18 mouse cellular contexts compared by ENCODE assay signal in genomic region chr12:103183057-103183456, GRCm38 (mm10). TPM values are rescaled to one million over a fixed set of nuclear protein-coding genes. Genes with fewer than 3 reads are reported as not detected.
A peak's percentile ranks its signal among the peaks of the same experiment; 100 is the strongest.
DNase-seq lines count a peak whose midpoint lies in the region; ATAC-seq and TF ChIP-seq lines count a peak whose summit lies in the region.
"Had no signal": no experiment of that assay in that cellular context is flagged by ENCODE, and none has a peak within 500 bp of the region (broad histone marks: within the 10 kb centered on the region; RNA-seq: fewer than 3 reads in every experiment).

No protein-coding gene starts in this region.

- no peak overlapping the region for H3K9ac ChIP-seq in kidney, embryonic 16.5 days (replicated peaks; ENCODE audit: low read length)
- no peak overlapping the region for H3K9ac ChIP-seq in liver, embryonic 15.5 days
- H3K9ac ChIP-seq in heart, adult 2 months (ENCODE audit: low read depth, low read length) = no peak overlapping the region
- H3K9ac ChIP-seq: heart, embryonic 13.5 days; limb, embryonic 13.5 days had no signal

- TF ChIP-seq POLR2A in heart, adult 2 months (IDR thresholded peaks at IDR 0.05; ENCODE audit: insufficient read depth, low read depth, low read length) = no peak

- H3K36me3 ChIP-seq in kidney, embryonic 16.5 days (ENCODE audit: insufficient read depth, low read length) = no peaks in the 10 kb centered on the region
- H3K36me3 ChIP-seq in embryonic facial prominence, embryonic 10.5 days (replicated peaks) = no peaks in the 10 kb centered on the region
- no peaks in the 10 kb centered on the region for H3K36me3 ChIP-seq in liver, embryonic 15.5 days (replicated peaks)
- no peaks in the 10 kb centered on the region for H3K36me3 ChIP-seq in heart, adult 2 months (ENCODE audit: control insufficient read depth, insufficient read depth, low read length)
- H3K36me3 ChIP-seq: heart, embryonic 13.5 days; limb, embryonic 13.5 days had no signal

- intact Hi-C loops in heart, adult 2 months (cut with DNase I) = no loop called here

- no peaks in the 10 kb centered on the region for H3K4me1 ChIP-seq in kidney, embryonic 16.5 days (ENCODE audit: insufficient read depth, low read length)
- H3K4me1 ChIP-seq in embryonic facial prominence, embryonic 10.5 days = peaks cover 6% of the 10 kb centered on the region
- H3K4me1 ChIP-seq in liver, embryonic 15.5 days (replicated peaks) = no peaks in the 10 kb centered on the region
- no peaks in the 10 kb centered on the region for H3K4me1 ChIP-seq in heart, adult 2 months (ENCODE audit: control insufficient read depth, insufficient read depth, low read length)
- H3K4me1 ChIP-seq: limb, embryonic 13.5 days had no signal

- no peaks in the 10 kb centered on the region for H3K79me2 ChIP-seq in heart, adult 2 months (replicated peaks; ENCODE audit: control insufficient read depth, insufficient read depth, low read length)

- H3K9me3 ChIP-seq in kidney, embryonic 16.5 days (ENCODE audit: low read length) = no peaks in the 10 kb centered on the region
- H3K9me3 ChIP-seq in embryonic facial prominence, embryonic 10.5 days = no peaks in the 10 kb centered on the region
- H3K9me3 ChIP-seq in liver, embryonic 15.5 days (replicated peaks) = no peaks in the 10 kb centered on the region
- H3K9me3 ChIP-seq: heart, embryonic 13.5 days; limb, embryonic 13.5 days had no signal

- ATAC-seq in kidney, embryonic 16.5 days (ENCODE audit: low FRiP score, low TSS enrichment) = 0 out of 2 replicates have a peak, but pooled peaks have one; percentile 46
- 0 out of 2 replicates have a peak, but pooled peaks have one; percentile 25 for ATAC-seq in liver, embryonic 15.5 days (ENCODE audit: insufficient read depth)
- ATAC-seq: hindbrain, postnatal 0 days had no signal

- no peak for DNase-seq in kidney, adult 8-10 months
- peak; percentile 61 for DNase-seq in ZHBTc4 (ENCODE audit: low read depth, low spot score)
- DNase-seq in embryonic facial prominence, embryonic 10.5 days (ENCODE audit: low spot score) = peak; percentile 43
- no peak for DNase-seq in heart, adult 2 months
- DNase-seq in testis, postnatal 10 days (ENCODE audit: low spot score) = no peak
- DNase-seq: adrenal gland, adult 8-10 months; cerebellum, postnatal 25 days; kidney, postnatal 25 days; right cerebral cortex, postnatal 25 days; thymus, postnatal 14 days had no signal

- no peak overlapping the region for H3K4me3 ChIP-seq in kidney, embryonic 16.5 days (ENCODE audit: low read length)
- H3K4me3 ChIP-seq in embryonic facial prominence, embryonic 10.5 days = peak overlapping the region; percentile 29; the same call in 1 of the 2 replicates
- no peak overlapping the region for H3K4me3 ChIP-seq in liver, embryonic 15.5 days (replicated peaks)
- no peak overlapping the region for H3K4me3 ChIP-seq in heart, adult 2 months
- H3K4me3 ChIP-seq: heart, embryonic 13.5 days; limb, embryonic 13.5 days; myocyte had no signal

- no peak overlapping the region for H3K4me2 ChIP-seq in kidney, embryonic 16.5 days (replicated peaks; ENCODE audit: low read depth, low read length)
- H3K4me2 ChIP-seq in liver, embryonic 15.5 days = no peak overlapping the region
- H3K4me2 ChIP-seq: heart, embryonic 13.5 days; limb, embryonic 13.5 days had no signal

- no peak for TF ChIP-seq CTCF in heart, adult 2 months (IDR thresholded peaks at IDR 0.05)

- no peak overlapping the region for H3K27ac ChIP-seq in kidney, embryonic 16.5 days (ENCODE audit: low read length)
- H3K27ac ChIP-seq in embryonic facial prominence, embryonic 10.5 days (replicated peaks) = no peak overlapping the region
- H3K27ac ChIP-seq in liver, embryonic 15.5 days (replicated peaks) = no peak overlapping the region
- H3K27ac ChIP-seq in heart, adult 2 months = no peak overlapping the region
- H3K27ac ChIP-seq: heart, embryonic 13.5 days; hindbrain, postnatal 0 days; limb, embryonic 13.5 days had no signal

- WGBS in kidney, embryonic 16.5 days = 22% methylated on average over 7 of the region's 7 CpGs
- WGBS in embryonic facial prominence, embryonic 10.5 days = 17% methylated on average over 7 of the region's 7 CpGs
- WGBS in liver, embryonic 15.5 days (ENCODE audit: insufficient replicate concordance) = 23% methylated on average over 7 of the region's 7 CpGs
- WGBS in heart, adult 2 months = 32% methylated on average over 7 of the region's 7 CpGs

- H3K27me3 ChIP-seq in kidney, embryonic 16.5 days (ENCODE audit: insufficient read depth, low read length) = no peaks in the 10 kb centered on the region
- H3K27me3 ChIP-seq in embryonic facial prominence, embryonic 10.5 days (replicated peaks; ENCODE audit: low read depth, poor library complexity, severe bottlenecking) = no peaks in the 10 kb centered on the region
- no peaks in the 10 kb centered on the region for H3K27me3 ChIP-seq in liver, embryonic 15.5 days
- no peaks in the 10 kb centered on the region for H3K27me3 ChIP-seq in heart, adult 2 months (ENCODE audit: control insufficient read depth, insufficient read depth, low read length)
- H3K27me3 ChIP-seq: heart, embryonic 13.5 days; limb, embryonic 13.5 days had no signal

- TF ChIP-seq EP300 in heart, adult 2 months (IDR thresholded peaks at IDR 0.05; ENCODE audit: insufficient read depth, low read depth, low read length) = no peak

RNA-seq across cellular contexts. Expression of gene Prima1, which starts 58.9 kb away (rescaled TPM):
- 0.47 and 1.5 TPM in 2 replicates for polyA plus RNA-seq in kidney, embryonic 16.5 days (2015; fragmentation: Nextera tagmentation; extraction: Ambion mirVana)
- 0.44 and 0.52 TPM in 2 replicates for polyA plus RNA-seq in embryonic facial prominence, embryonic 10.5 days (2016; fragmentation: Nextera tagmentation; extraction: Ambion mirVana)
- polyA plus RNA-seq in liver, embryonic 15.5 days (2015; fragmentation: Nextera tagmentation; extraction: Ambion mirVana) = not detected in 2 replicates
- total RNA-seq in heart, adult 2 months (2021) = under 1 TPM; 0.29 to 0.43 TPM
- polyA plus RNA-seq in heart, adult 2 months (2012; rRNA removed) = 0.53 and 1.4 TPM in 2 replicates
- total RNA-seq: CH12.LX; megakaryocyte progenitor cell, adult 5-6 weeks had no signal
- polyA plus RNA-seq: myocyte had no signal

Comparison
In these comparisons a context has a peak if more than half of its experiments do, and no peak if none do; other contexts are left out.
1. DNase-seq: peak in ZHBTc4 (single experiment) and embryonic facial prominence, embryonic 10.5 days (single experiment); none in kidney, adult 8-10 months (0 of 2), heart, adult 2 months (0 of 2) and testis, postnatal 10 days (single experiment).